Mouse (Mus musculus): Measurements from ENCODE around the gene Rarres2. TPM values are rescaled to one million over a fixed set of nuclear protein-coding genes. Genes with fewer than 3 reads are reported as not detected.

Gene Rarres2
- polyA plus RNA-seq (2012), result 0.07 TPM in 1 of 2 replicates, not detected in the other

GRCm38 (mm10) chr6:48572572-48573061 is at the start of gene Rarres2:
Gene Rarres2, minus strand, starts transcription at chr6:48572789.
- no peaks in the 10 kb centered on the region for H3K27me3 ChIP-seq (ENCODE audit: control insufficient read depth)
- no peak within 1 kb of the TSS for H3K4me3 ChIP-seq (replicated peaks)
- no peaks in the 10 kb centered on the region for H3K9me3 ChIP-seq (ENCODE audit: control insufficient read depth, low read length)
- no peak for TF ChIP-seq TAL1 (IDR thresholded peaks at IDR 0.05; ENCODE audit: low read length)
- no peak for TF ChIP-seq GATA1 (IDR thresholded peaks at IDR 0.05; ENCODE audit: low read length)
- no peaks in the 10 kb centered on the region for H3K36me3 ChIP-seq (ENCODE audit: control insufficient read depth)
- H3K4me1 ChIP-seq (ENCODE audit: control insufficient read depth), result no peaks in the 10 kb centered on the region

GRCm38 (mm10) chr6:48620031-48620430 is 47.4 kb upstream of the Rarres2 start:
- Histone ChIP-seq H3K4me1 (ENCODE audit: control insufficient read depth) (no peaks in the 10 kb centered on the region), H3K9me3 (ENCODE audit: control insufficient read depth, low read length) (peaks cover 4% of the 10 kb centered on the region; the same call in 1 of the 2 replicates), H3K36me3 (ENCODE audit: control insufficient read depth) (peaks cover 16% of the 10 kb centered on the region), H3K4me3 (replicated peaks) (no peak overlapping the region), H3K27me3 (ENCODE audit: control insufficient read depth) (no peaks in the 10 kb centered on the region)
- TF ChIP-seq GATA1 (IDR thresholded peaks at IDR 0.05; ENCODE audit: low read length), result no peak

- H3K36me3 ChIP-seq (ENCODE audit: control insufficient read depth), result peaks cover 7% of the 10 kb centered on the region
- H3K4me1 ChIP-seq (ENCODE audit: control insufficient read depth), result no peaks in the 10 kb centered on the region
- H3K4me3 ChIP-seq (replicated peaks), result no peak overlapping the region
- H3K27me3 ChIP-seq (ENCODE audit: control insufficient read depth), result no peaks in the 10 kb centered on the region
- TF ChIP-seq TAL1 (IDR thresholded peaks at IDR 0.05; ENCODE audit: low read length) (no peak), GATA1 (IDR thresholded peaks at IDR 0.05; ENCODE audit: low read length) (no peak)
- H3K9me3 ChIP-seq (ENCODE audit: control insufficient read depth, low read length), result no peaks in the 10 kb centered on the region; the same call in 1 of the 2 replicates
Measured at GRCm38 (mm10) chr6:48614756-48615155, 42.2 kb upstream of the Rarres2 start.

- H3K4me1 ChIP-seq (ENCODE audit: control insufficient read depth), result peaks cover 3% of the 10 kb centered on the region
- no peaks in the 10 kb centered on the region; the same call in 1 of the 2 replicates for H3K36me3 ChIP-seq (ENCODE audit: control insufficient read depth)
- H3K4me3 ChIP-seq (replicated peaks), result no peak overlapping the region
- no peak for TF ChIP-seq TAL1 (IDR thresholded peaks at IDR 0.05; ENCODE audit: low read length)
- no peak for TF ChIP-seq GATA1 (IDR thresholded peaks at IDR 0.05; ENCODE audit: low read length)
- H3K27me3 ChIP-seq (ENCODE audit: control insufficient read depth), result no peaks in the 10 kb centered on the region
- no peaks in the 10 kb centered on the region for H3K9me3 ChIP-seq (ENCODE audit: control insufficient read depth, low read length)
Measured at GRCm38 (mm10) chr6:48613464-48613863, 40.9 kb upstream of the Rarres2 start.

- Histone ChIP-seq H3K27me3 (ENCODE audit: control insufficient read depth) (no peaks in the 10 kb centered on the region), H3K4me3 (replicated peaks) (no peak overlapping the region), H3K4me1 (ENCODE audit: control insufficient read depth) (peaks cover 3% of the 10 kb centered on the region), H3K9me3 (ENCODE audit: control insufficient read depth, low read length) (no peaks in the 10 kb centered on the region), H3K36me3 (ENCODE audit: control insufficient read depth) (no peaks in the 10 kb centered on the region; the same call in 1 of the 2 replicates)
- no peak for TF ChIP-seq TAL1 (IDR thresholded peaks at IDR 0.05; ENCODE audit: low read length)
- no peak for TF ChIP-seq GATA1 (IDR thresholded peaks at IDR 0.05; ENCODE audit: low read length)
Measured at GRCm38 (mm10) chr6:48610657-48611056, 38.1 kb upstream of the Rarres2 start.

GRCm38 (mm10) chr6:48609512-48609911 is 36.9 kb upstream of the Rarres2 start:
- H3K27me3 ChIP-seq (ENCODE audit: control insufficient read depth), result no peaks in the 10 kb centered on the region
- no peak for TF ChIP-seq GATA1 (IDR thresholded peaks at IDR 0.05; ENCODE audit: low read length)
- no peak for TF ChIP-seq TAL1 (IDR thresholded peaks at IDR 0.05; ENCODE audit: low read length)
- no peaks in the 10 kb centered on the region for H3K9me3 ChIP-seq (ENCODE audit: control insufficient read depth, low read length)
- peaks cover 3% of the 10 kb centered on the region for H3K4me1 ChIP-seq (ENCODE audit: control insufficient read depth)
- no peak overlapping the region for H3K4me3 ChIP-seq (replicated peaks)
- no peaks in the 10 kb centered on the region; the same call in 1 of the 2 replicates for H3K36me3 ChIP-seq (ENCODE audit: control insufficient read depth)

- Histone ChIP-seq H3K27me3 (ENCODE audit: control insufficient read depth) (no peaks in the 10 kb centered on the region), H3K36me3 (ENCODE audit: control insufficient read depth) (no peaks in the 10 kb centered on the region), H3K4me3 (replicated peaks) (no peak overlapping the region), H3K4me1 (ENCODE audit: control insufficient read depth) (peaks cover 3% of the 10 kb centered on the region), H3K9me3 (ENCODE audit: control insufficient read depth, low read length) (no peaks in the 10 kb centered on the region)
- TF ChIP-seq TAL1 (IDR thresholded peaks at IDR 0.05; ENCODE audit: low read length), result no peak
- TF ChIP-seq GATA1 (IDR thresholded peaks at IDR 0.05; ENCODE audit: low read length), result no peak
Measured at GRCm38 (mm10) chr6:48608124-48608523, 35.5 kb upstream of the Rarres2 start.

GRCm38 (mm10) chr6:48602080-48602741 is 29.6 kb upstream of the Rarres2 start:
- H3K9me3 ChIP-seq (ENCODE audit: control insufficient read depth, low read length), result peaks cover 6% of the 10 kb centered on the region
- peaks cover 7% of the 10 kb centered on the region for H3K36me3 ChIP-seq (ENCODE audit: control insufficient read depth)
- peak overlapping the region; percentile 75 for H3K4me3 ChIP-seq (replicated peaks)
- H3K4me1 ChIP-seq (ENCODE audit: control insufficient read depth), result peaks cover 27% of the 10 kb centered on the region
- H3K27me3 ChIP-seq (ENCODE audit: control insufficient read depth), result no peaks in the 10 kb centered on the region
- TF ChIP-seq TAL1 (IDR thresholded peaks at IDR 0.05; ENCODE audit: low read length), result no peak
- no peak for TF ChIP-seq GATA1 (IDR thresholded peaks at IDR 0.05; ENCODE audit: low read length)

GRCm38 (mm10) chr6:48601271-48602079 is 28.9 kb upstream of the Rarres2 start, which contains the start of gene Zfp775:
Gene Zfp775, plus strand, starts transcription at chr6:48602063.
- no peak for TF ChIP-seq TAL1 (IDR thresholded peaks at IDR 0.05; ENCODE audit: low read length)
- no peak for TF ChIP-seq GATA1 (IDR thresholded peaks at IDR 0.05; ENCODE audit: low read length)
- Histone ChIP-seq H3K9me3 (ENCODE audit: control insufficient read depth, low read length) (peaks cover 13% of the 10 kb centered on the region), H3K27me3 (ENCODE audit: control insufficient read depth) (no peaks in the 10 kb centered on the region), H3K36me3 (ENCODE audit: control insufficient read depth) (peaks cover 15% of the 10 kb centered on the region), H3K4me3 (replicated peaks) (peak within 1 kb of the TSS; percentile 75), H3K4me1 (ENCODE audit: control insufficient read depth) (peaks cover 27% of the 10 kb centered on the region)
